Mouse (Mus musculus) limb, embryonic 14.5 days (tissue): ENCODE results near the gene Zfp207. TPM values are rescaled to one million over a fixed set of nuclear protein-coding genes. Genes with fewer than 3 reads are reported as not detected.
A peak's percentile ranks its signal among the peaks of the same experiment; 100 is the strongest.

Source experiments
- ATAC-seq: fragments of 200-750 bp; cut with Nextera tagmentation; 2 replicates; pipeline ENCODE4 v1.8.0; 2017; ENCODE audit warnings: low read depth, moderate number of reproducible peaks, moderate TSS enrichment; ENCODE audit not compliant: low FRiP score
- DNase-seq: peaks from one replicate; pipeline ENCODE4 v3.0.0-alpha.2; 2015; ENCODE audit warnings: low spot score
- H3K27ac ChIP-seq: fragments of 300-500 bp; sonication (generic); replicated peaks from 2 replicates; pipeline ENCODE4 v1.5.1; 2014; ENCODE audit warnings: low read depth, mild to moderate bottlenecking, low read length, moderate library complexity, mixed read lengths
- H3K27me3 ChIP-seq: fragments of 300-500 bp; sonication (generic); 2 replicates; pipeline ENCODE4 v1.6.1; 2014; ENCODE audit warnings: low read length, mixed read lengths; ENCODE audit not compliant: control insufficient read depth, insufficient read depth
- H3K36me3 ChIP-seq: fragments of 300-500 bp; sonication (generic); 2 replicates; pipeline ENCODE4 v1.6.1; 2014; ENCODE audit warnings: mild to moderate bottlenecking, low read length, moderate library complexity, mixed read lengths; ENCODE audit not compliant: control insufficient read depth, insufficient read depth
- H3K4me1 ChIP-seq: fragments of 300-500 bp; sonication (generic); 2 replicates; pipeline ENCODE4 v1.6.1; 2014; ENCODE audit warnings: antibody characterized with exemption, low read length, mixed read lengths; ENCODE audit not compliant: control insufficient read depth, insufficient read depth
- H3K4me2 ChIP-seq: fragments of 300-500 bp; sonication (generic); replicated peaks from 2 replicates; pipeline ENCODE4 v1.6.1; 2014; ENCODE audit warnings: low read depth, mild to moderate bottlenecking, low read length, moderate library complexity; ENCODE audit not compliant: severe bottlenecking
- H3K4me3 ChIP-seq: fragments of 300-500 bp; sonication (generic); replicated peaks from 2 replicates; pipeline ENCODE4 v1.5.1; 2014; ENCODE audit warnings: low read length
- H3K9ac ChIP-seq: fragments of 300-500 bp; sonication (generic); 2 replicates; pipeline ENCODE4 v1.6.1; 2014; ENCODE audit warnings: mild to moderate bottlenecking, low read depth, low read length, moderate library complexity; ENCODE audit not compliant: severe bottlenecking
- H3K9me3 ChIP-seq: fragments of 300-500 bp; sonication (generic); 2 replicates; pipeline ENCODE4 v1.6.1; 2016; ENCODE audit warnings: low read length; ENCODE audit not compliant: control insufficient read depth
- POLR2A ChIP-seq: fragments of 200-500 bp; IDR thresholded peaks from 2 replicates; pipeline ENCODE4 v1.8.0; 2012; ENCODE audit warnings: inconsistent platforms, mild to moderate bottlenecking, moderate library complexity, borderline replicate concordance; ENCODE audit not compliant: insufficient read depth, insufficient read length; ENCODE audit errors: extremely low read depth
- WGBS: fragments of 180-500 bp; shearing (Covaris S2); extraction: QIAGEN DNeasy Blood & Tissue Kit; methylation state at CpG from one replicate; pipeline ENCODE4 v1.1.7; 2014; 5-methylcytosine and 5-hydroxymethylcytosine counted together
- polyA plus RNA-seq, 2 experiments: library from polyadenylated mRNA; depleted of rRNA in 1 of 2; stranded (reverse) in 1 of 2; unstranded in 1 of 2; fragments of >200 nt; fragmentation: Nextera tagmentation in 1 of 2; extraction: Ambion mirVana in 1 of 2; gene quantifications; 2 replicates each; pipeline versions ENCODE4 v1.2.1 to v1.2.3; 2012 to 2014

The Zfp207 gene
- polyA plus RNA-seq, 2 experiments: 237 to 274 TPM

DNA sequence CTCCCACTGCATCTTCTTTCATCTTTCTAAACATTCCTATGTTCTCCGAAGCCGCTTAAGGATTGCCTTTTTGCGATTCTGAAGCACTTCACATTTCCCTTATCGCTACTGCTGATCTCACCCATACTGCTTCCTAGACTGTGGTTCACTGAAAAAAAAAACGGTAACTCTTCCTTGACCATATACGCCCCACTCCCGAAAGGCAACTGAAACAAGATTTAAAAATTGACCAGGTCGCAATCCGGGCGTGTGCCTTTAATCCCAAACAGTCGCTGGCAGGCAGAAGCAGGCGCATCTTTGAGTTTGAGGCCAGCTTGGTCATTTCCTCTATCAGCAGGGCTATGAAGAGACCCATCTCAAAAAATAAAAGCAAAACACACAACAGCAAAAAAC is 457 bp upstream of the Zfp207 start:
- peak overlapping the region; percentile 73 for H3K4me3 ChIP-seq
- ATAC-seq (peak; percentile 15), DNase-seq (no peak)
- no peak for TF ChIP-seq POLR2A
- no peaks in the 10 kb centered on the region for H3K9me3 ChIP-seq
- H3K4me2 ChIP-seq: peak overlapping the region; percentile 74
- peak overlapping the region; percentile 87 for H3K27ac ChIP-seq
- peaks cover 16% of the 10 kb centered on the region for H3K36me3 ChIP-seq
- H3K4me1 ChIP-seq: peaks cover 18% of the 10 kb centered on the region
- H3K27me3 ChIP-seq: no peaks in the 10 kb centered on the region
- 6% methylated on average over 12 of the region's 12 CpGs for WGBS
- H3K9ac ChIP-seq: peak overlapping the region; percentile 96

GRCm38 (mm10) chr11:80383626-80384046 is 557 bp downstream of the Zfp207 start:
- Histone ChIP-seq H3K36me3 (peaks cover 26% of the 10 kb centered on the region), H3K27me3 (no peaks in the 10 kb centered on the region), H3K27ac (peak overlapping the region; percentile 87), H3K9ac (peak overlapping the region; percentile 96), H3K4me3 (peak overlapping the region; percentile 73), H3K4me2 (peak overlapping the region; percentile 58; the same call in 1 of the 2 replicates), H3K9me3 (no peaks in the 10 kb centered on the region), H3K4me1 (peaks cover 18% of the 10 kb centered on the region)
- no peak for DNase-seq
- no peak for TF ChIP-seq POLR2A
- 0% methylated on average over 20 of the region's 20 CpGs for WGBS
- no peak for ATAC-seq

DNA sequence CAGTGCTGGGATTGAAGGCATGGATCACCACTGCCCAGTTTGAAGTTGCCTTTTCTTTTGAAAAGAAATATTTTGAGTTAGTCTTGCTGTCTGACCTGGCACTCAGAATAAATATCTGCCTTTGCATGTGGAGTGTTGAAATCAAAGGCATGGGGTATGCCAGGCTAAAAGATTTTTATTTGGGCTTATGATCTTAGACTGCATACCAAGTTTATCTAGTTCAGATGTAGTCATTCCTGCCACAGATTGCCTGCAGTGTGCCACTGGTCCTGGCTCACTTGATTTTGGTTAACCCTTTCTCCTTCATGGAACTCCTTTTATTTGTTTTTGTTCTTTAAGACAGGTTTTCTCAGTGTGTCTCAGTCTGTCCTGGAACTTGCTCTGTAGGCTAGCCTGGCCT is 1.4 kb downstream of the Zfp207 start:
- TF ChIP-seq POLR2A: no peak
- no peak for DNase-seq

DNA sequence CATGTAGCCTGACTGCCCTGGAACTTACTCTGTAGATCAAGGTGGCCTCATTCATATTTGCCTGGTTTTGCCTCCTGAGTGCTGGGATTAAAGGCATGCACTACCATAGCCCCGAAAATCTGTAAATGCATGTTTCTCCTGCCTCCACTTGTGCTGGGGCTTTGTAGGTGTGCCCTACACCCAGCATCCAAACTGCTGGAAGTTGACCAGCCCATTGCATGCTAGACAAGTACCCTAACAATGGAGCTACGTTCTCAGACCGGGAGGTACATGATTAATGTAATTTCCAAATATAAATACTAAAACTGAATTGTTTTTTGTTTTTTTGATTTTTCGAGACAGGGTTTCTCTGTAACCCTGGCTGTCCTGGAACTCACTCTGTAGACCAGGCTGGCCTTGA is 2.0 kb downstream of the Zfp207 start:
- ATAC-seq: no peak
- no peaks in the 10 kb centered on the region for H3K9me3 ChIP-seq

More for the DNA sequence above, 1.4 kb downstream of the Zfp207 start:
- Histone ChIP-seq H3K36me3 (peaks cover 33% of the 10 kb centered on the region), H3K4me2 (peak overlapping the region; percentile 58), H3K27me3 (no peaks in the 10 kb centered on the region), H3K4me1 (peaks cover 18% of the 10 kb centered on the region), H3K9ac (peak overlapping the region; percentile 96), H3K4me3 (peak overlapping the region; percentile 73), H3K27ac (no peak overlapping the region), H3K9me3 (no peaks in the 10 kb centered on the region)
- no peak for ATAC-seq

DNA sequence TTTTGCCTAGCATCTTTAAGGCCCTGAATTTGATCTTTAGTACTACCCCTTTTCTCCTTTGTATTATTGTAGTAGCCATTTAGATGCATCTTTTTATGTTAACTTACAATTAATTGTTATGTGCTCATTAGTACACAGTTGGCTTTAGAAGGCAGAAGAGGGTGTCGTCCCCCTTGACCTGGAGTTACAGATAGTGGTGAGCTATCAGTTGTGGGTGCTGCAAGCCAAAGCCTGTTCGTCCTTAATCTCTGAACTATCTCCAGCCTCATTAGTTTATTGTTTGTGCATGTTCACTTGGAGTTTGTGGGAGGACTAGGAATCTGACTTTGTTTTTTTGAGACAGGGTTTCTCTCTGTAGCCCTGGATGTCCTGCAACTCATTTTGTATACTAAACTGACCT is 3.7 kb downstream of the Zfp207 start:
- H3K4me1 ChIP-seq: peaks cover 18% of the 10 kb centered on the region
- no peak overlapping the region for H3K4me3 ChIP-seq
- DNase-seq: no peak
- H3K9ac ChIP-seq: no peak overlapping the region
- peaks cover 51% of the 10 kb centered on the region for H3K36me3 ChIP-seq
- no peak overlapping the region for H3K4me2 ChIP-seq
- ATAC-seq: no peak
- H3K9me3 ChIP-seq: no peaks in the 10 kb centered on the region
- no peak for TF ChIP-seq POLR2A
- 87% methylated on average over 2 of the region's 2 CpGs for WGBS
- no peak overlapping the region for H3K27ac ChIP-seq
- no peaks in the 10 kb centered on the region for H3K27me3 ChIP-seq

More for the DNA sequence above, 2.0 kb downstream of the Zfp207 start:
- Histone ChIP-seq H3K9ac (peak overlapping the region; percentile 96), H3K27ac (no peak overlapping the region), H3K4me3 (peak overlapping the region; percentile 73), H3K36me3 (peaks cover 39% of the 10 kb centered on the region), H3K4me2 (peak overlapping the region; percentile 58), H3K4me1 (peaks cover 18% of the 10 kb centered on the region), H3K27me3 (no peaks in the 10 kb centered on the region)
- DNase-seq: no peak
- no peak for TF ChIP-seq POLR2A
- WGBS: 55% methylated on average over 4 of the region's 4 CpGs

DNA sequence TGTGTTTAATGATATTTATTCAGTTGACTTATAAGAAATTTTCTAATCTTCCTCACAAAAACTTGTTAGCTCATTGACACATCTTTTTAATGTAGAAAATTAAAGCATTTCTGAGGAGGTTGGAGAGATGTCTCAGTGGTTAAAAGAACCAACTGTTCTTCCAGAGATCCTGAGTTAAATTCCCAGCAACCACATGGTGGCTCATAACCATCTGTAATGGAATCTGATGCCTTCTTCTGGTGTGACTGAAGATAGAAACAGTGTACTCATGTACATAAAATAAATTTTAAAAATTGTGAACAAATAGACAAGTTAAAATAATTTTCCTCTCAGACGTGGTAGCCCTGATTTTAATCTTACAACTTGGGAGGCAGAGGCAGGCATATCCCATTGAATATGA is 6.8 kb downstream of the Zfp207 start:
- H3K4me3 ChIP-seq: no peak overlapping the region
- WGBS: 86% methylated on average over 1 of the region's 1 CpGs
- H3K4me2 ChIP-seq: no peak overlapping the region
- peaks cover 18% of the 10 kb centered on the region for H3K4me1 ChIP-seq
- ATAC-seq (no peak), DNase-seq (no peak)
- H3K36me3 ChIP-seq: peaks cover 72% of the 10 kb centered on the region
- H3K27me3 ChIP-seq: no peaks in the 10 kb centered on the region
- no peak overlapping the region for H3K9ac ChIP-seq
- no peaks in the 10 kb centered on the region for H3K9me3 ChIP-seq
- TF ChIP-seq POLR2A: no peak
- H3K27ac ChIP-seq: no peak overlapping the region
